Mouse (Mus musculus): ENCODE measurements around the gene P4hb.

Gene P4hb

GRCm38 (mm10) chr11:120550810-120551440 is 22.1 kb downstream of the P4hb start, which contains the start of gene Ppp1r27:
Gene Ppp1r27, minus strand, starts transcription at chr11:120551132.
- TF ChIP-seq NANOG (IDR thresholded peaks at IDR 0.05; ENCODE audit: borderline replicate concordance, low read length), result no peak
- no peak for TF ChIP-seq CTCF (conservative IDR thresholded peaks at IDR 0.05; ENCODE audit: low read length)
- no peak for TF ChIP-seq POU5F1 (IDR thresholded peaks at IDR 0.05; ENCODE audit: borderline replicate concordance, low read length)
- peak within 1 kb of the TSS; percentile 90 for H3K4me3 ChIP-seq (replicated peaks; ENCODE audit: low read length)
- no peaks in the 10 kb centered on the region for H3K9me3 ChIP-seq (ENCODE audit: low read length)
- H3K27me3 ChIP-seq (ENCODE audit: insufficient read depth, low read length), result peaks cover 33% of the 10 kb centered on the region
- H3K36me3 ChIP-seq (ENCODE audit: insufficient read depth, low read length), result peaks cover 20% of the 10 kb centered on the region; the same call in 1 of the 2 replicates
- H3K4me1 ChIP-seq (replicated peaks; ENCODE audit: low read depth, low read length), result peaks cover 30% of the 10 kb centered on the region

- H3K9me3 ChIP-seq (ENCODE audit: low read length), result no peaks in the 10 kb centered on the region
- H3K4me3 ChIP-seq (replicated peaks; ENCODE audit: low read length), result peak overlapping the region; percentile 90
- H3K36me3 ChIP-seq (ENCODE audit: insufficient read depth, low read length), result peaks cover 23% of the 10 kb centered on the region
- no peak for TF ChIP-seq NANOG (IDR thresholded peaks at IDR 0.05; ENCODE audit: borderline replicate concordance, low read length)
- TF ChIP-seq CTCF (conservative IDR thresholded peaks at IDR 0.05; ENCODE audit: low read length), result no peak
- no peak for TF ChIP-seq POU5F1 (IDR thresholded peaks at IDR 0.05; ENCODE audit: borderline replicate concordance, low read length)
- peaks cover 30% of the 10 kb centered on the region for H3K4me1 ChIP-seq (replicated peaks; ENCODE audit: low read depth, low read length)
- H3K27me3 ChIP-seq (ENCODE audit: insufficient read depth, low read length), result peaks cover 30% of the 10 kb centered on the region
Observed at GRCm38 (mm10) chr11:120549986-120550809, 22.9 kb downstream of the P4hb start.

- TF ChIP-seq POU5F1 (IDR thresholded peaks at IDR 0.05; ENCODE audit: borderline replicate concordance, low read length), result no peak
- TF ChIP-seq CTCF (conservative IDR thresholded peaks at IDR 0.05; ENCODE audit: low read length), result no peak
- no peak for TF ChIP-seq NANOG (IDR thresholded peaks at IDR 0.05; ENCODE audit: borderline replicate concordance, low read length)
Observed at GRCm38 (mm10) chr11:120549168-120549945, 23.7 kb downstream of the P4hb start, which contains the start of gene Mcrip1. Gene Mcrip1, minus strand, starts transcription at chr11:120549727.

GRCm38 (mm10) chr11:120548786-120549167 is 24.3 kb downstream of the P4hb start:
- Histone ChIP-seq H3K9me3 (ENCODE audit: low read length) (no peaks in the 10 kb centered on the region), H3K27me3 (ENCODE audit: insufficient read depth, low read length) (peaks cover 30% of the 10 kb centered on the region), H3K4me3 (replicated peaks; ENCODE audit: low read length) (peak overlapping the region; percentile 90), H3K4me1 (replicated peaks; ENCODE audit: low read depth, low read length) (peaks cover 30% of the 10 kb centered on the region), H3K36me3 (ENCODE audit: insufficient read depth, low read length) (peaks cover 37% of the 10 kb centered on the region)
- TF ChIP-seq POU5F1 (IDR thresholded peaks at IDR 0.05; ENCODE audit: borderline replicate concordance, low read length) (no peak), CTCF (conservative IDR thresholded peaks at IDR 0.05; ENCODE audit: low read length) (no peak), NANOG (IDR thresholded peaks at IDR 0.05; ENCODE audit: borderline replicate concordance, low read length) (no peak)

More at GRCm38 (mm10) chr11:120549168-120549945, 23.7 kb downstream of the P4hb start, which contains the start of gene Mcrip1:
- H3K4me1 ChIP-seq (replicated peaks; ENCODE audit: low read depth, low read length), result peaks cover 30% of the 10 kb centered on the region
- H3K4me3 ChIP-seq (replicated peaks; ENCODE audit: low read length), result peak within 1 kb of the TSS; percentile 90
- peaks cover 30% of the 10 kb centered on the region for H3K27me3 ChIP-seq (ENCODE audit: insufficient read depth, low read length)
- no peaks in the 10 kb centered on the region for H3K9me3 ChIP-seq (ENCODE audit: low read length)
- H3K36me3 ChIP-seq (ENCODE audit: insufficient read depth, low read length), result peaks cover 31% of the 10 kb centered on the region

GRCm38 (mm10) chr11:120548214-120548613 is 24.8 kb downstream of the P4hb start:
- peaks cover 32% of the 10 kb centered on the region for H3K4me1 ChIP-seq (replicated peaks; ENCODE audit: low read depth, low read length)
- peaks cover 43% of the 10 kb centered on the region for H3K36me3 ChIP-seq (ENCODE audit: insufficient read depth, low read length)
- TF ChIP-seq CTCF (conservative IDR thresholded peaks at IDR 0.05; ENCODE audit: low read length), result no peak
- no peak for TF ChIP-seq POU5F1 (IDR thresholded peaks at IDR 0.05; ENCODE audit: borderline replicate concordance, low read length)
- no peak for TF ChIP-seq NANOG (IDR thresholded peaks at IDR 0.05; ENCODE audit: borderline replicate concordance, low read length)
- no peak overlapping the region for H3K4me3 ChIP-seq (replicated peaks; ENCODE audit: low read length)
- H3K9me3 ChIP-seq (ENCODE audit: low read length), result no peaks in the 10 kb centered on the region
- H3K27me3 ChIP-seq (ENCODE audit: insufficient read depth, low read length), result peaks cover 30% of the 10 kb centered on the region

- Histone ChIP-seq H3K4me3 (replicated peaks; ENCODE audit: low read length) (no peak overlapping the region), H3K36me3 (ENCODE audit: insufficient read depth, low read length) (peaks cover 50% of the 10 kb centered on the region), H3K4me1 (replicated peaks; ENCODE audit: low read depth, low read length) (peaks cover 39% of the 10 kb centered on the region), H3K27me3 (ENCODE audit: insufficient read depth, low read length) (peaks cover 24% of the 10 kb centered on the region), H3K9me3 (ENCODE audit: low read length) (no peaks in the 10 kb centered on the region)
- no peak for TF ChIP-seq CTCF (conservative IDR thresholded peaks at IDR 0.05; ENCODE audit: low read length)
- no peak for TF ChIP-seq NANOG (IDR thresholded peaks at IDR 0.05; ENCODE audit: borderline replicate concordance, low read length)
- TF ChIP-seq POU5F1 (IDR thresholded peaks at IDR 0.05; ENCODE audit: borderline replicate concordance, low read length), result no peak
Observed at GRCm38 (mm10) chr11:120547469-120547868, 25.6 kb downstream of the P4hb start.

GRCm38 (mm10) chr11:120545964-120546363 is 27.1 kb downstream of the P4hb start:
- H3K9me3 ChIP-seq (ENCODE audit: low read length), result no peaks in the 10 kb centered on the region
- no peak overlapping the region for H3K4me3 ChIP-seq (replicated peaks; ENCODE audit: low read length)
- TF ChIP-seq CTCF (conservative IDR thresholded peaks at IDR 0.05; ENCODE audit: low read length), result no peak
- no peak for TF ChIP-seq NANOG (IDR thresholded peaks at IDR 0.05; ENCODE audit: borderline replicate concordance, low read length)
- H3K4me1 ChIP-seq (replicated peaks; ENCODE audit: low read depth, low read length), result peaks cover 47% of the 10 kb centered on the region
- H3K36me3 ChIP-seq (ENCODE audit: insufficient read depth, low read length), result peaks cover 49% of the 10 kb centered on the region
- H3K27me3 ChIP-seq (ENCODE audit: insufficient read depth, low read length), result peaks cover 11% of the 10 kb centered on the region

GRCm38 (mm10) chr11:120542376-120542775 is 30.7 kb downstream of the P4hb start:
- peaks cover 47% of the 10 kb centered on the region for H3K4me1 ChIP-seq (replicated peaks; ENCODE audit: low read depth, low read length)
- TF ChIP-seq POU5F1 (IDR thresholded peaks at IDR 0.05; ENCODE audit: borderline replicate concordance, low read length) (no peak), CTCF (conservative IDR thresholded peaks at IDR 0.05; ENCODE audit: low read length) (no peak), NANOG (IDR thresholded peaks at IDR 0.05; ENCODE audit: borderline replicate concordance, low read length) (no peak)
- no peaks in the 10 kb centered on the region for H3K9me3 ChIP-seq (ENCODE audit: low read length)
- no peak overlapping the region for H3K4me3 ChIP-seq (replicated peaks; ENCODE audit: low read length)
- H3K27me3 ChIP-seq (ENCODE audit: insufficient read depth, low read length), result peaks cover 13% of the 10 kb centered on the region
- peaks cover 46% of the 10 kb centered on the region for H3K36me3 ChIP-seq (ENCODE audit: insufficient read depth, low read length)

All from E14TG2a.4 (cell line).